Mouse (Mus musculus): ENCODE measurements at regions not wholly inside any gene's neighbourhood (a gene's known extent, or its start where the extent isn't known, plus 50 kb on each side); places are given as distances from the start of the nearest gene placed in this dataset.

- Histone ChIP-seq H3K4me3 (no peak overlapping the region), H3K27ac (no peak overlapping the region), H3K9ac (no peak overlapping the region), H3K9me3 (no peaks in the 10 kb centered on the region), H3K27me3 (no peaks in the 10 kb centered on the region), H3K4me1 (0 out of 2 replicates have a peak, but pooled peaks cover 4% of the 10 kb centered on the region), H3K36me3 (no peaks in the 10 kb centered on the region), H3K4me2 (no peak overlapping the region)
- no peak for ATAC-seq (ENCODE audit: borderline replicate concordance, extremely low read depth, low FRiP score, low TSS enrichment)
- WGBS: 66% methylated on average over 4 of the region's 4 CpGs
Observed at GRCm38 (mm10) chr4:7581931-7582330, 656.9 kb downstream of the Car8 start.

DNA sequence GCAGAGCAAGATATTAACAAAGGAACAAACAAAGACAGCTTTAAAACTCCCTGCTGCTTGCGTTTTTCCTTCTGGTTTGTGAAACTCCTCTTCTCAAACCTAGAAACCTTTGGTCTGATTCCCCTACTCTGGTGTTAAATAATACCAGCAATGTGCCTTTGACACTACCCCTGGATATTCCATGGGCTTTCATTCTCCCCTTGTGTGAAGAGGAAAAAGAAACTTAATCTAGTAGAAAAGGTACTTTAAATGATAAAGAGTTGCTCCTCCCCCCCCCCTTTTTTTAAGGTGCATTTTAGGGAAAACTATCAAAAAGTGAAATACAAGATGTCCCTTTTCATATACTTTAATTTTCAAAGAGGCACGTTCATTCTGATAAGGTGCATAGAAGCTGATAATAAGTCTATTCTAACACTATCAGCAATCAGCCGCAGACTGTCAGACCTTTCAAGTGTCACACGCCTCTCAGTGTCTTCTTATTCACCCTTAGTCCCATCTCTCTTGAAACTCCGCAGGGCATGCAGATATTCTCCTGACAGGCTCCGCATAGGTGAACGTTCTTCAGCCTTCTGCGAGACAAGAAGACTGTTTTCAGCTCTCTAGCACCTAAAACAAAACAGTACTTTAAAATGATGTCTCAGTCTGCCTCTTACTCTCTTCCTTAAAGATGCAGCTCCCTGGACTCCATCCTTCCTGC is 657.5 kb downstream of the Car8 start:
- 27% methylated on average over 8 of the region's 8 CpGs for WGBS
- Histone ChIP-seq H3K4me2 (peak overlapping the region; percentile 28; the same call in 1 of the 2 replicates), H3K4me1 (0 out of 2 replicates have a peak, but pooled peaks cover 4% of the 10 kb centered on the region), H3K4me3 (no peak overlapping the region), H3K27ac (no peak overlapping the region), H3K36me3 (no peaks in the 10 kb centered on the region), H3K9ac (no peak overlapping the region), H3K9me3 (no peaks in the 10 kb centered on the region), H3K27me3 (no peaks in the 10 kb centered on the region)
- ATAC-seq (ENCODE audit: borderline replicate concordance, extremely low read depth, low FRiP score, low TSS enrichment): no peak

DNA sequence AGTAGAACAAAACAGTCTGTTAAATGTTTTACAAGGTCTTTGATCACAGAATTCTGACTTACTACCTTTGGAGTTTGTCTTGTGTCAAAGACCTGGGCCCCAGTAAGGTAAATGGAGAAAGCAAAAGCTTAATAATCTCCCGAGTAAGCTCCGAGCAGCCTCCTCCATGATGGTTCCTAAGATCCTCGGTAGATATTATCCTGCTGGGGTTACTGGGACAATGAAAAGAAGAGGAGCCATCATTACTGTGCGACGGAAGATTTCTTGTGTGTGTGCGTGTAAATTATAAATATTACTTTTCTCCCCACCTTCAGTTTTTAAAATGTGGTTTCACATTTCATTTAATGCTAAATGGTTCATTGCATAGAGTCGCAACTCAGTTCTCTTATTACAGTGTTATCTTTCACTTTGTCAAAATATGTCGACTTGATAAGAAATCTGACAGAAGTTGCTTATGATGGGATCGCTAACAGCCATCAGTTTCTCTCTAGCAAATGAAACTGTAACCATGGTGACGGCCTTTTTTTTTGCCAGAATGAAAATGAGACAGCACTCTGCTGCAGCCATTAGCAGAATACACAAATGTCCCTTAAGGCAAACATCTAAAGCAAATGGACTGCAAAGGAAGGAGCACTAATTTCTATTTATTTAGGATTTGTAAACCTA is 658.2 kb downstream of the Car8 start:
- Histone ChIP-seq H3K9me3 (no peaks in the 10 kb centered on the region), H3K4me1 (0 out of 2 replicates have a peak, but pooled peaks cover 4% of the 10 kb centered on the region), H3K27ac (no peak overlapping the region), H3K4me2 (peak overlapping the region; percentile 28; the same call in 1 of the 2 replicates), H3K9ac (no peak overlapping the region), H3K4me3 (no peak overlapping the region), H3K27me3 (no peaks in the 10 kb centered on the region), H3K36me3 (no peaks in the 10 kb centered on the region)
- WGBS: 32% methylated on average over 10 of the region's 10 CpGs
- no peak for ATAC-seq (ENCODE audit: borderline replicate concordance, extremely low read depth, low FRiP score, low TSS enrichment)

- H3K36me3 ChIP-seq: no peaks in the 10 kb centered on the region
- no peak overlapping the region for H3K9ac ChIP-seq
- no peak overlapping the region for H3K4me2 ChIP-seq
- no peaks in the 10 kb centered on the region for H3K4me1 ChIP-seq
- WGBS: 69% methylated on average over 2 of the region's 2 CpGs
- no peak overlapping the region for H3K4me3 ChIP-seq
- no peaks in the 10 kb centered on the region for H3K9me3 ChIP-seq
- no peak for ATAC-seq (ENCODE audit: borderline replicate concordance, extremely low read depth, low FRiP score, low TSS enrichment)
- no peak overlapping the region for H3K27ac ChIP-seq
- no peaks in the 10 kb centered on the region for H3K27me3 ChIP-seq
Observed at GRCm38 (mm10) chr4:7574011-7574410, 664.8 kb downstream of the Car8 start.

- no peaks in the 10 kb centered on the region for H3K27me3 ChIP-seq
- H3K9ac ChIP-seq: no peak overlapping the region
- no peak overlapping the region for H3K4me3 ChIP-seq
- no peaks in the 10 kb centered on the region for H3K36me3 ChIP-seq
- H3K27ac ChIP-seq: no peak overlapping the region
- H3K4me1 ChIP-seq: 0 out of 2 replicates have a peak, but pooled peaks cover 3% of the 10 kb centered on the region
- H3K9me3 ChIP-seq: no peaks in the 10 kb centered on the region
- H3K4me2 ChIP-seq: no peak overlapping the region
- no peak for ATAC-seq (ENCODE audit: borderline replicate concordance, extremely low read depth, low FRiP score, low TSS enrichment)
- 26% methylated on average over 6 of the region's 6 CpGs for WGBS
Observed at GRCm38 (mm10) chr4:7567687-7568393, 671.0 kb downstream of the Car8 start.

GRCm38 (mm10) chr4:7559867-7560832 is 678.7 kb downstream of the Car8 start:
- Histone ChIP-seq H3K4me3 (no peak overlapping the region), H3K4me1 (peaks cover 7% of the 10 kb centered on the region), H3K27me3 (no peaks in the 10 kb centered on the region), H3K36me3 (no peaks in the 10 kb centered on the region), H3K9ac (no peak overlapping the region), H3K27ac (peak overlapping the region; percentile 42), H3K4me2 (no peak overlapping the region), H3K9me3 (no peaks in the 10 kb centered on the region)
- ATAC-seq (ENCODE audit: borderline replicate concordance, extremely low read depth, low FRiP score, low TSS enrichment): peak; percentile 67; the same call in 1 of the 2 replicates
- WGBS: 27% methylated on average over 7 of the region's 7 CpGs

DNA sequence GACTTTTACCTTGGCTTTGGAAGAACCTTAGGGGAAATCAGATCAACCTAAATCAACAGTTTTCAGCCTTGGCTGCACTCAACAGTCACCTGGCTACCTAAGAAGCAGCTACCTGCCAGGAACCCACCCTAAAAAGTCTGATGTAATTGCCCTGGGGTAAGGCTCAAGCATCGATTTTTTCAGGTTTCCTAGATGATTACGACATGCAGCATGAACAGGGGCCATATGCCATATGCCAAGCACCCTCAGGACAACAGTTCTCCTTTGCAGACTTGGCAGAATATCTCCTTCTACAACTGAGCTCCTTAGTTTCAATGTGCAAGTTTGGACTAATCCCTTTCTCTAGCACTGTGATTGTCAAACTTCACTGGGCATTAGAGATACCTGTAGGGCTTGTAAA is 680.1 kb downstream of the Car8 start:
- Histone ChIP-seq H3K27ac (no peak overlapping the region), H3K4me3 (no peak overlapping the region), H3K9ac (no peak overlapping the region), H3K27me3 (no peaks in the 10 kb centered on the region), H3K4me2 (no peak overlapping the region), H3K9me3 (no peaks in the 10 kb centered on the region), H3K36me3 (no peaks in the 10 kb centered on the region), H3K4me1 (peaks cover 7% of the 10 kb centered on the region)
- ATAC-seq (ENCODE audit: borderline replicate concordance, extremely low read depth, low FRiP score, low TSS enrichment): no peak
- WGBS: 84% methylated on average over 2 of the region's 2 CpGs

DNA sequence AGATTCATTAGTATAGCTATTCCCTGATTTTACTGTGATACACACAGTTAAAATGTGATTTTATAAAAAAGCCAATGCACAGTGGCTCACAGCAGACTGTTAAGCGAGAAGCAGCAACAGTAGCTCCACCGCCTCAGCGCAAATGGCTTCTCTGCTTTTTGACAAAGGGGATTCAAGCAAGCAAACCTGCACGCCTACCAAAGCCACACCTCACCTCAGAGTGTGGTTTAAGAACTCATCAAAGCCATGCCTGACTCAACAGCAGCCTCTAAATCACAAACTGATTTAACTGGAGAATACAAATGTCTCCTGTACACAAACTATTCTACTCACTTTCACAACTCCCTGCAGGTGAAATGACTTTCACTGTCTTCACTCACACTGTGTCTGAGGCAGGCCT is 704.5 kb downstream of the Car8 start:
- H3K4me2 ChIP-seq: no peak overlapping the region
- H3K4me1 ChIP-seq: no peaks in the 10 kb centered on the region
- H3K27me3 ChIP-seq: no peaks in the 10 kb centered on the region
- 84% methylated on average over 4 of the region's 4 CpGs for WGBS
- no peak overlapping the region for H3K9ac ChIP-seq
- H3K4me3 ChIP-seq: no peak overlapping the region
- no peaks in the 10 kb centered on the region for H3K36me3 ChIP-seq
- no peaks in the 10 kb centered on the region for H3K9me3 ChIP-seq
- no peak for ATAC-seq (ENCODE audit: borderline replicate concordance, extremely low read depth, low FRiP score, low TSS enrichment)
- H3K27ac ChIP-seq: no peak overlapping the region

DNA sequence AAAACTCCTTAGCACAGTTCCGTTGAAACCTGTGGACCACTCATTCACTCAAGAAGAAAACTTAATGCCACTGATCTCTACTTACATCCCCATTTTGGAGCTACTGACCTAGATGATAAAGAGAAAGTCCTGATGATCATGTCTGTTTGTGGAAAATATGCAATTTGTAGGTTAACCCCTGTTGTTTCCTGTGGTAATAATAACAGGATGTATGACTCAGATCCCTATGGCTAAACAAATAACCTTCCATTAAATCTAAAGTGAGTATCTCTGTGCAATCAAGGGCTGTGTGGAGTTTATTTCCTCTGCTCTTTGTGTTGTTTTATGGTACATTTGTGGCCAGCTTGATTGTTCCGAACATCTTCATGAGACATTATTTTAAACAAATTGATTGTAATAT is 711.1 kb downstream of the Car8 start:
- 79% methylated on average over 2 of the region's 2 CpGs for WGBS
- no peaks in the 10 kb centered on the region for H3K4me1 ChIP-seq
- no peak overlapping the region for H3K4me2 ChIP-seq

DNA sequence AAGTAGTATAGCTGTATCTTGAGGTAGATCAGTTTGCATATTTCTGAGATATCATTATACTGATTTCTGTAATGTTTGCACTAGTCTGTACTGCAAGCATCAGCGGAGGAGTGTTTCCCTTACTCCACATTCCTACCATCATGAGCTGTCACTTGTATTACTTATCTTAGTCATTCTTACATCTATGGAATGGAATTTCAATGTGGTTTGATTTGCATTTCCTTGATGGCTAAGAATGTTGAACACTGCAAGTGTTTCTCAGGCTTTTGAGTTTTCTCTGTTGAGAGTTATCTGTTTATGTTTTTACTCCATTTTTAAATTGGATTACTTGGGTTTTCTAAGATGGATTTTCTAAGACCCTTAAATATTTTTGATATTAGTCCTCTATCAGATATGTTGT is 725.8 kb downstream of the Car8 start:
- no peak for ATAC-seq (ENCODE audit: borderline replicate concordance, extremely low read depth, low FRiP score, low TSS enrichment)
- no peak overlapping the region for H3K27ac ChIP-seq
- no peak overlapping the region for H3K9ac ChIP-seq
- H3K27me3 ChIP-seq: no peaks in the 10 kb centered on the region
- H3K4me1 ChIP-seq: no peaks in the 10 kb centered on the region
- H3K4me2 ChIP-seq: no peak overlapping the region
- no peak overlapping the region for H3K4me3 ChIP-seq
- H3K9me3 ChIP-seq: no peaks in the 10 kb centered on the region
- H3K36me3 ChIP-seq: no peaks in the 10 kb centered on the region
- WGBS: 53% methylated on average over 1 of the region's 1 CpGs

More for the DNA sequence above, 711.1 kb downstream of the Car8 start:
- H3K4me3 ChIP-seq: no peak overlapping the region
- no peak overlapping the region for H3K27ac ChIP-seq
- H3K9ac ChIP-seq: no peak overlapping the region
- no peaks in the 10 kb centered on the region for H3K9me3 ChIP-seq
- H3K27me3 ChIP-seq: no peaks in the 10 kb centered on the region
- no peak for ATAC-seq (ENCODE audit: borderline replicate concordance, extremely low read depth, low FRiP score, low TSS enrichment)
- no peaks in the 10 kb centered on the region for H3K36me3 ChIP-seq

- H3K36me3 ChIP-seq: no peaks in the 10 kb centered on the region
- H3K27me3 ChIP-seq: no peaks in the 10 kb centered on the region
- H3K9me3 ChIP-seq: no peaks in the 10 kb centered on the region
- no peak overlapping the region for H3K4me2 ChIP-seq
- no peak overlapping the region for H3K9ac ChIP-seq
- no peak overlapping the region for H3K4me3 ChIP-seq
- H3K27ac ChIP-seq: no peak overlapping the region
- no peaks in the 10 kb centered on the region for H3K4me1 ChIP-seq
- no peak for ATAC-seq (ENCODE audit: borderline replicate concordance, extremely low read depth, low FRiP score, low TSS enrichment)
Observed at GRCm38 (mm10) chr4:7485552-7485951, 753.3 kb downstream of the Car8 start.

Measured in lung, embryonic 15.5 days (tissue).